Mouse (Mus musculus) small intestine, adult 2 months (tissue): ENCODE measurements at regions not wholly inside any gene's neighbourhood (a gene's known extent, or its start where the extent isn't known, plus 50 kb on each side); places are given as distances from the start of the nearest gene placed in this dataset.

ENCODE experiments used
- H3K27ac ChIP-seq: fragments of 200-500 bp; 2 replicates; pipeline ENCODE4 v1.5.1; 2012; ENCODE audit warnings: low read depth, low read length, control low read depth, inconsistent platforms; ENCODE audit not compliant: insufficient read depth
- H3K27me3 ChIP-seq: fragments of 200-500 bp; 2 replicates; pipeline ENCODE4 v1.6.1; 2012; ENCODE audit warnings: mild to moderate bottlenecking, moderate library complexity, low read length, inconsistent platforms; ENCODE audit not compliant: control insufficient read depth, insufficient read depth
- H3K36me3 ChIP-seq: fragments of 200-500 bp; 2 replicates; pipeline ENCODE4 v1.6.1; 2012; ENCODE audit warnings: mild to moderate bottlenecking, low read length, control low read depth, inconsistent platforms; ENCODE audit not compliant: control insufficient read depth, insufficient read depth
- H3K4me1 ChIP-seq: fragments of 200-500 bp; 2 replicates; pipeline ENCODE4 v1.6.1; 2012; ENCODE audit warnings: low read length, inconsistent platforms, mixed read lengths; ENCODE audit not compliant: control insufficient read depth, insufficient read depth, insufficient read length
- H3K4me3 ChIP-seq: fragments of 200-500 bp; 2 replicates; pipeline ENCODE4 v1.5.1; 2012; ENCODE audit warnings: low read depth, mild to moderate bottlenecking, control low read depth, inconsistent platforms, low read length, moderate library complexity
- CTCF ChIP-seq: fragments of 200-500 bp; IDR thresholded peaks from 2 replicates; pipeline ENCODE4 v1.5.1; 2012; ENCODE audit warnings: low read depth, mild to moderate bottlenecking, control low read depth, inconsistent platforms, low read length, moderate library complexity, mixed read lengths; ENCODE audit not compliant: insufficient replicate concordance, insufficient read length; ENCODE audit errors: extremely low read depth
- POLR2A ChIP-seq: fragments of 200-500 bp; IDR thresholded peaks from 2 replicates; pipeline ENCODE4 v1.6.1; 2012; ENCODE audit warnings: low read depth, mild to moderate bottlenecking, control low read depth, inconsistent platforms, low read length, moderate library complexity
- WGBS: fragments of 180-500 bp; shearing (Covaris S2); methylation state at CpG from one replicate; pipeline ENCODE4 v1.1.7; 2018; 5-methylcytosine and 5-hydroxymethylcytosine counted together

- no peaks in the 10 kb centered on the region for H3K36me3 ChIP-seq
- no peak overlapping the region for H3K27ac ChIP-seq
- TF ChIP-seq POLR2A: no peak
- no peak for TF ChIP-seq CTCF
- WGBS: under 1% methylated on average over 75 of the region's 75 CpGs
- peak overlapping the region; percentile 61 for H3K4me3 ChIP-seq
- H3K4me1 ChIP-seq: peaks cover 5% of the 10 kb centered on the region
- peaks cover 25% of the 10 kb centered on the region for H3K27me3 ChIP-seq
Observed at GRCm38 (mm10) chr8:88454048-88454696, 67.0 kb upstream of the Nkd1 start.

- Histone ChIP-seq H3K4me3 (no peak overlapping the region), H3K27ac (no peak overlapping the region), H3K36me3 (no peaks in the 10 kb centered on the region), H3K27me3 (peaks cover 25% of the 10 kb centered on the region), H3K4me1 (peaks cover 5% of the 10 kb centered on the region)
- 12% methylated on average over 4 of the region's 4 CpGs for WGBS
- no peak for TF ChIP-seq CTCF
- no peak for TF ChIP-seq POLR2A
Observed at GRCm38 (mm10) chr8:88454906-88455305, 66.2 kb upstream of the Nkd1 start.

- Histone ChIP-seq H3K4me1 (peaks cover 5% of the 10 kb centered on the region), H3K36me3 (no peaks in the 10 kb centered on the region), H3K4me3 (no peak overlapping the region), H3K27ac (no peak overlapping the region), H3K27me3 (peaks cover 25% of the 10 kb centered on the region)
- TF ChIP-seq POLR2A (no peak), CTCF (no peak)
- WGBS: 13% methylated on average over 28 of the region's 28 CpGs
Observed at GRCm38 (mm10) chr8:88455434-88456020, 65.6 kb upstream of the Nkd1 start.

- WGBS: 75% methylated on average over 2 of the region's 2 CpGs
- H3K4me1 ChIP-seq: peaks cover 1% of the 10 kb centered on the region; the same call in 1 of the 2 replicates
- peaks cover 15% of the 10 kb centered on the region for H3K27me3 ChIP-seq
- no peaks in the 10 kb centered on the region for H3K36me3 ChIP-seq
- no peak overlapping the region for H3K27ac ChIP-seq
- no peak overlapping the region for H3K4me3 ChIP-seq
- TF ChIP-seq CTCF (no peak), POLR2A (no peak)
Observed at GRCm38 (mm10) chr8:88459197-88459596, 62.0 kb upstream of the Nkd1 start.

GRCm38 (mm10) chr8:88467756-88468155 is 53.4 kb upstream of the Nkd1 start:
- no peaks in the 10 kb centered on the region for H3K27me3 ChIP-seq
- WGBS: 74% methylated on average over 3 of the region's 3 CpGs
- H3K36me3 ChIP-seq: no peaks in the 10 kb centered on the region
- no peak overlapping the region for H3K4me3 ChIP-seq
- TF ChIP-seq CTCF (no peak), POLR2A (no peak)
- H3K4me1 ChIP-seq: no peaks in the 10 kb centered on the region
- no peak overlapping the region for H3K27ac ChIP-seq

GRCm38 (mm10) chr8:88470931-88471455 is 50.2 kb upstream of the Nkd1 start:
- WGBS: 53% methylated on average over 8 of the region's 8 CpGs
- no peaks in the 10 kb centered on the region for H3K27me3 ChIP-seq
- TF ChIP-seq CTCF: no peak
- TF ChIP-seq POLR2A: no peak
- H3K36me3 ChIP-seq: no peaks in the 10 kb centered on the region
- H3K4me1 ChIP-seq: no peaks in the 10 kb centered on the region
- no peak overlapping the region for H3K27ac ChIP-seq
- H3K4me3 ChIP-seq: no peak overlapping the region
